Mouse (Mus musculus) erythroid progenitor cell, adult 5-6 weeks (primary cell): ENCODE data around the gene Cmtm7. TPM values are rescaled to one million over a fixed set of nuclear protein-coding genes. Genes with fewer than 3 reads are reported as not detected.

Experiments
- ATAC-seq: replicated peaks from 2 replicates; pipeline ENCODE4 v1.8.0; 2016; ENCODE audit warnings: moderate number of reproducible peaks, mild to moderate bottlenecking, moderate TSS enrichment, inconsistent platforms; ENCODE audit not compliant: poor library complexity, low FRiP score, severe bottlenecking
- total RNA-seq, 2 experiments: library from RNA; stranded (forward) in 1 of 2; stranded (reverse) in 1 of 2; fragments of 150-400 nt in 1 of 2; fragments of 186-747, 209-891 nt in 1 of 2; gene quantifications; 2 replicates each; pipeline versions ENCODE4 v1.2.3 to v1.2.4; 2015 to 2017; ENCODE audit warnings: low replicate concordance in 2 of 2

Gene Cmtm7
- 64.1 and 71.7 TPM in 2 replicates for total RNA-seq (2015; ENCODE audit: low replicate concordance)
- total RNA-seq (2017; ENCODE audit: low replicate concordance) = 46.0 and 46.4 TPM in 2 replicates

- peak; percentile 74 for ATAC-seq
Measured at GRCm38 (mm10) chr9:114781526-114782212, at the start of gene Cmtm7. Cmtm7 (minus strand) TSS chr9:114781856.

DNA sequence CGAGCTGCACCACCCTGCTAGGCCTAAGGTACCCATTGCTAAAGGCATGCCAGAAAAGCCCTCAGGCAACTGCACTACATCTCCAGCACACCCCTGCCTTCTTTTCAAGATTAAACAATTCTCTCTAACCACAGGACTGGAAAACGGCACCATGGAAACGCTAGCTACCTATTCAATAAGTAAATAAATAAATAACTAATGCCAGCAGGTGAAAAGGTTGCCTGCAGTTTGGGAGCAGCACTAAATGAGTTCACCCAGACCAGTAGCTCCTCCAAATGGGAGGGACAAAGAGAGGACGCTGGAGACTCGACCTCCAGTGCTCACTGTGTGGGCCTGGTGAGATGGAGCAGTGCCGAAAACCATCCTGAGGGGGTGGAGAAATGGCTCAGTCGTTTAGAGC lies 48.7 kb upstream of the Cmtm7 start:
- no peak for ATAC-seq

DNA sequence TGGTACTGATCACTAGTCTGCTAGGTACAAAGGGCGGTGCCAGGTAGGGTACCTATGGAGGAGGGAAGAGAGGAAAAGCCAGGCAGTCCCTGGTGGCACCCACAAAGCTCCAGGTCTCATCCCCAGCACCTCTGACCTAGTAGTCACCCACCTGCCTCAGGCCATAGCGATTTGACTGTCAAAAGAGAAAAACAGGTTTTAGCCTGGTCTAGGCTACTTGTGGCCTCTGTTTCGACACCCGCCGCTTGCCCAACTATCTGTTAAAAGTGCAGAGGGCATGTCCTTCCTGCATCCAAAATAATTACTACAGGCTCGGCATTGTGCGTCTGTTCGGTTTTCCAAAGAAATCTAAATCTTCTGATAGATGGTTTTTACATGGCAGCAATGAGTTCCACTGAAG lies 48.0 kb upstream of the Cmtm7 start:
- no peak for ATAC-seq

DNA sequence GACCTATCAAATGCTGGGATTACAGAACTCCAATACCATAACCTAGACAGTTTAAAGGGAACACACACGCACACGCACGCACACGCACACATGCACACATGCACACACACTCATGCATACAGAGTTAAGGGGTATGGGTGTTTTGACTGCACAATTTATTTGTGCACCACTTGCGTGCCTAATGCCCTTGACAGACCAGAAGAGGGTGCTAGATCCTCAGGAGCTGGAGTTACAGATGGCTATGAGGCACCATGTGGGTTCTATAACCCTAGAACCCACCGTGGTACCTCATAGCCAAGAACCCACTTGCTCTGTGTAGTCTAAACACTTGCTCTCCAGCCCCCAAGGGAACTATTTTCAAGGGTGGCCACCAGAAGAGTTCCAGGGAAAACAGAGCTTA lies 46.7 kb upstream of the Cmtm7 start:
- ATAC-seq = no peak

DNA sequence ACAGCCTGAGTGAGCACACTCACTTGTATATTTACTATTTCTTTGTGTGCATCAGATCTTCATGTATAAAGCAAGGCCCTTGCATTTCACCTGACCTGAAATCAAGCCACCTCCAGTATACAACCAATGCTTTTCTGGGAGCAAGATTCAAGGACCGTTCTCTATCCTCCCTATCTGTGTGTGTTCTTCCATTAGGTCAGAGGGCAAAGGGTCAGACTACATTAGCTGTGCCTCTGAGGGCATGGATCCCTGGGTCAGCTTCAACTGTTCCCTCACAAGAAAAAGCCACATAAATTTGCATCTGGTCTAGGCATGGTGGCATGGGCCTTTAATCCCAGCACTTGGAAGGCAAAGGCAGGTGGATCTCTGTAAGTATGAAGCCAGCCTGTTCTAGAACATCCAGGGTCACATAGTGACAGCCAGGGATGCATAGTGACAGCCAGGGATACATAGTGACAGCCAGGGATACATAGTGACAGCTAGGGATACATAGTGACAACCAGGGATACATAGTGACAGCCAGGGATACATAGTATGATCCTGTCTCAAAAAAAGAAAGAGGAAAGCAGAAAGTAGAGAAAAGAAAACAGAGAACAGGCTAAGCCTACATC lies 45.7 kb upstream of the Cmtm7 start:
- ATAC-seq = no peak

GRCm38 (mm10) chr9:114824166-114824565 lies 42.5 kb upstream of the Cmtm7 start:
- no peak for ATAC-seq

GRCm38 (mm10) chr9:114821548-114822289 lies 40.1 kb upstream of the Cmtm7 start:
- ATAC-seq = no peak

GRCm38 (mm10) chr9:114818918-114819317 lies 37.3 kb upstream of the Cmtm7 start:
- ATAC-seq = no peak

DNA sequence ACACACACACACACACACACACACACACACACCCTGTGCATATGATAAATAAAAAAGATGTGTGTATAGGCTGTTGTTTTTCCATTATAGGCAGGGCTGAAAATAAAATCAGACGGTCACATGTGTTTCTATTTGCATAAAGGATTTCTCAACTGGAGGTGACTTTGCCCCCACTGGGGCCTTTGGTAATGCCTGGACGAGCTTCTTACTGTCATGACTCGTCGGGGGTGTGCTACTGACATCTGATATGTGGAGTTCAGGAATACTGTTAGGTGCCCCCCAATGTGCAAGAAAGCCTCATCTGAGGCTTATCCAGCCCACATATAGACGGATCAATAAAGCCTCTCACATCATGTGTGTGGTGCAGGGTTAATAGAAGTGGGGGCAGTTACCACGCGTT lies 35.4 kb upstream of the Cmtm7 start:
- ATAC-seq = no peak

DNA sequence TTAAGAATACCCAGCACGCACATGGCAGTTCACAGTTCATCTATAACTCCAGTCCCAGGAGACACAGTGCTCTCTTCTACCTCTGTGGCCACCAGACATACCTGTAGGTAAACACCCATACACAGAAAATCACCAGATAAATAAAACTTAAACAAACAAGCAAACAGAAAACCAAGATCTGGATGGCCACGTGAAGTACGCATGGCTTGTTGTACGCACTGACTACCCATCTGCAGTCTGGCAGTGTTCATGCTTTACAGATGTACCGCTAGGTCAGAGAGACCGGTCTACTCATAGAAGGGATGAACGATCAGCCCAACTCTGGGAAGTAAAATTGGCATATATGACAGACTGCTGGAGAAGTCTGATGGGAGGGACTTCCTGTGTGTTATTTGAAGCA lies 34.5 kb upstream of the Cmtm7 start:
- no peak for ATAC-seq

GRCm38 (mm10) chr9:114815315-114815714 lies 33.7 kb upstream of the Cmtm7 start:
- peak; percentile 68; the same call in 1 of the 2 replicates for ATAC-seq

GRCm38 (mm10) chr9:114812001-114812400 lies 30.3 kb upstream of the Cmtm7 start:
- no peak for ATAC-seq

DNA sequence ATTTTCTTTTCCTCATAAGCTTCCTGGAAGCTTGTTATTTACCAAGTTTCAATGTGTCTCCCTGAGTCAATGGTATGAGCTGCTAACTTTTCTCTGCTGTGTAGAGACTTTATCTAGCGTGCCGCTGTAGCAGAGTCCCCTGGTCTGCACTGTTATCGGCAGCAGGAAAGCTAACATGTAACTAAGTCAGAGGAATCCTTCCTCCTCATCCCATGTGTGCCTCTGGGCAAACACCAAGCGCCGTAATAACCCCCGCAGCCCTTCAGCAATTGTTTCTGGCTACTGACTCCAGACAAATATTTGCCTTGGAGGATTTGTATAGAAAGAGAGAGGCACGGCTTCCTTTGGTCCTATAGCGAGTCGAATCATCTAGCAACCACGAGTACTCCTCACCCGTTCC lies 29.2 kb upstream of the Cmtm7 start:
- ATAC-seq = no peak

- no peak for ATAC-seq
Measured at GRCm38 (mm10) chr9:114808671-114809070, 27.0 kb upstream of the Cmtm7 start.

DNA sequence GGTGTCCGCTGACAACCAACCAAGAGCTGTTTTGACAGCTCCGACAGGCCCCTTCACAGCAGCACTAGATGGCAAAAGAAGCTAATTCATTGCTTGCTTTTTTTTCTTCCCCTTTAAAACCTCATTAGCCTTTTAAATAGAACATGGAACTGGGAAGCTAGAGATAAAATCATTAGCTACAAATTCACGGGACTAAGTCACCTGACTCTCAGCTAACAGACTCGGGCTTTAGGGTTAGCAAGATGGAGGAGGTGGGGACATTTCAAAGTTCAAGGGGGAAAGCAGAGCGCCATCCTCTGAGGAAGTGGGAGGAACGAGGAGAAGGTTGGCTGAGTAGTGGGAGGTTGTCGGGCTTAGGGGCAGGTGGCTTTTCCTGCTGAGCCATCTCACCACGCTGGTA lies 25.6 kb upstream of the Cmtm7 start:
- no peak for ATAC-seq

DNA sequence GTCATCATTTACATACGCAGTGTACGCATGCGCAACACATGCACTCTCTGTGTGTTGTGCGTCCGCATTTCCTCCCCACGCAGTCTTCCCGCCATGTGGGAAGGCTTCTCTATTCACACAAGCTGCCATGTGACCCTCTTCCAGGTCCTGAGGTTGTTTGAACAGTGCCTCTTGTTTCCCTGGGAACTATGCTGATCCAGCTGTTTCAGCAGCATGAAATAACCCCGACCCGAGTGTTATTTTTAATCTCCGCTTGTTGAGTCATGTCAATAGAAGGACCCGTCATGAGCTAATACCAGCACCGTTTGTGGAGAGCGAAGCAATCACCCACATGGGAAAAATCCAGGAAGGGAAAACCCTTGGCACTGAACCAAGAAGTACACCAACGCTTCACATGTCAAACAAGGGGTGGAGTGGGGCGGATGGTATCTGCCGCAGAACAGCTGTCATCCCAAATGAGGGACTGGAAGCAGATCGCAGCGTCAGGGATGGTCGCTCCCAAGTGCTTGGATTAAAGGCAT lies 23.6 kb upstream of the Cmtm7 start:
- ATAC-seq = no peak

GRCm38 (mm10) chr9:114802191-114802590 lies 20.5 kb upstream of the Cmtm7 start:
- no peak for ATAC-seq

DNA sequence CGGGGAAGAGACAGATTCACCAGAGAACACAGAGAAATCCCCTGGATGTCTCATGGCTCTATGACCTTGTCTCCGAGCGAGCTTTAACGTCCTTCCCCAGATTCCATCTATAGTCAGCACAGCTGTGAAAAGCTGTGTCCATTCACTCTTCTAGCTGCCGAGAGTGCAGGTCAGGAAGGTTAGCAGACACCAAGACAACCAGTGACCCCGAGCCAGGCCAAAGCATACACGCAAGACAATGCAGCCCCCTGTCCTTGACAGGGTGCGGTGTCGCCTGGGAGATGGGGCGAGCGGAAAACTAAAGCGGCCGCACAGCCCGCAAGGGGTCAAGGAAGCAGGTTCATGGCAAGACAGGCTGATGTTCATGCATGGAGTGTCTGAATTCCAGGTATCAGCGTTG lies 19.6 kb upstream of the Cmtm7 start:
- no peak for ATAC-seq

- ATAC-seq = no peak
Measured at GRCm38 (mm10) chr9:114799498-114800107, 17.9 kb upstream of the Cmtm7 start.

DNA sequence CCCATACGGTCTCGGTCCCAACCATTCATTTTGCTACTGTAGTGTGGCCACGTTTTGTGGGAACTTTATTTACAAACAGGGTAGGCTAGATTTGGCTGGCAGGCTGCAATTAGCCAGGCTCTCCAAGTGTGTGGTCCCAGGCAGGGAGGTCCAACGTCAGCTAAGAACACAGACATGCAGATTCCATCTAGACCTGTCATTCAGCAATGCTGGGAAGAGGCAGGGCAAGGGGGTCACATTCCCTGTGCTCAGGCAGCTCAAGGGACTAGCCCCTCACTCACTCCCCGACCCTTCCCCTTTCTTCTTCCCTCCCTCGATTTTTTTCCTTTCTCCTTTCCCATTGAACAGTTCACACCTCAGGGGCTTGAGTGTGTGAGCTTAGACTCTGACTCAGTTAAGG lies 17.2 kb upstream of the Cmtm7 start:
- ATAC-seq = no peak
